Comparison of ENCODE assay signal across 8 mouse cellular contexts in the genomic region with DNA sequence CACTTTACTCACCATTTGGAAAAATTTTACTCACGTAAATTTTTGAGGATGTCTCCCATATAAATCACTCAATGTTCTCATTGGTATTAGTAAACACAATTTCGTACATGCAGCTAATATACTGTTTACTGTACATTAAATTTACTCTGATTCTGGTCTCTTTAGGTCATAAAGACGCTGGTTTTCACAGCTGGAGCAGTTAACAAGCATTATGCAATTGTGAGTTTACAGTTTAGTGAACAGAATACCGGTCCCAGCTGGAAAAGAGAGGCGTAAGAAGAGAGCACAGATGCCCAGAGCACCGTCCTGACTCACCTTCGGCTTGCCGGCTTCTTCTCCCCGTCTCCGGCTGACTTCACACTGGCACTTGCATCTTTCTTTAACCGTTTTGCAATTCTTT. TPM values are rescaled to one million over a fixed set of nuclear protein-coding genes. Genes with fewer than 3 reads are reported as not detected.
DNase-seq lines count a peak whose midpoint lies in the region; ATAC-seq and TF ChIP-seq lines count a peak whose summit lies in the region.

A gene (plus strand): TSS at position 301 of the 400 bp plus-strand sequence.

- TF ChIP-seq EP300 in heart, adult 2 months (IDR thresholded peaks at IDR 0.05; ENCODE audit: insufficient read depth, low read depth, low read length): no peak

- no peak for TF ChIP-seq CTCF in heart, adult 2 months (IDR thresholded peaks at IDR 0.05)

- no peak within 1 kb of the TSS for H3K4me3 ChIP-seq in heart, adult 2 months
- no peak within 1 kb of the TSS for H3K4me3 ChIP-seq in intestine, embryonic 16.5 days (ENCODE audit: low read length)
- no peak within 1 kb of the TSS for H3K4me3 ChIP-seq in midbrain, embryonic 16.5 days (ENCODE audit: low read depth, low read length)

- H3K27me3 ChIP-seq in heart, adult 2 months (ENCODE audit: control insufficient read depth, insufficient read depth, low read length): no peaks in the 10 kb centered on the region
- no peaks in the 10 kb centered on the region for H3K27me3 ChIP-seq in intestine, embryonic 16.5 days (replicated peaks; ENCODE audit: control insufficient read depth, insufficient read depth, low read length)
- no peaks in the 10 kb centered on the region for H3K27me3 ChIP-seq in midbrain, embryonic 16.5 days (ENCODE audit: control insufficient read depth, insufficient read depth, low read depth, low read length)

- DNase-seq in heart, adult 2 months: no peak
- DNase-seq in heart, adult 9 months (ENCODE audit: low spot score in 2 of 2): no peak
- DNase-seq in adrenal gland, postnatal 10 days: no peak
- DNase-seq in gastrocnemius, postnatal 25 days: no peak
- no peak for DNase-seq in spleen, postnatal 4 days (ENCODE audit: low spot score in 2 of 2)

- H3K4me1 ChIP-seq in heart, adult 2 months (ENCODE audit: control insufficient read depth, insufficient read depth, low read length): no peaks in the 10 kb centered on the region
- no peaks in the 10 kb centered on the region for H3K4me1 ChIP-seq in intestine, embryonic 16.5 days (ENCODE audit: control insufficient read depth, insufficient read depth, low read length)
- no peaks in the 10 kb centered on the region for H3K4me1 ChIP-seq in midbrain, embryonic 16.5 days (ENCODE audit: control insufficient read depth, insufficient read depth, low read length)

- H3K79me2 ChIP-seq in heart, adult 2 months (replicated peaks; ENCODE audit: control insufficient read depth, insufficient read depth, low read length): no peaks in the 10 kb centered on the region

- TF ChIP-seq POLR2A in heart, adult 2 months (IDR thresholded peaks at IDR 0.05; ENCODE audit: insufficient read depth, low read depth, low read length): no peak

- H3K9ac ChIP-seq in heart, adult 2 months (ENCODE audit: low read depth, low read length): no peak within 1 kb of the TSS
- H3K9ac ChIP-seq in intestine, embryonic 16.5 days (ENCODE audit: low read depth, low read length): no peak within 1 kb of the TSS
- H3K9ac ChIP-seq in midbrain, embryonic 16.5 days (ENCODE audit: low read depth, low read length): no peak within 1 kb of the TSS

- H3K4me2 ChIP-seq in intestine, embryonic 16.5 days (ENCODE audit: low read depth, low read length): no peak within 1 kb of the TSS
- no peak within 1 kb of the TSS for H3K4me2 ChIP-seq in midbrain, embryonic 16.5 days (ENCODE audit: low read length)

- no peak within 1 kb of the TSS for H3K27ac ChIP-seq in heart, adult 2 months
- no peak within 1 kb of the TSS for H3K27ac ChIP-seq in intestine, embryonic 16.5 days (ENCODE audit: low read length)
- no peak within 1 kb of the TSS for H3K27ac ChIP-seq in midbrain, embryonic 16.5 days (ENCODE audit: low read length)

- ATAC-seq in intestine, embryonic 16.5 days: no peak
- no peak for ATAC-seq in midbrain, embryonic 16.5 days
- no peak for ATAC-seq in cerebellum, adult (ENCODE audit: insufficient number of reproducible peaks, low FRiP score, low TSS enrichment)

- 89% methylated on average over 11 of the region's 11 CpGs for WGBS in heart, adult 2 months
- 88% methylated on average over 11 of the region's 11 CpGs for WGBS in intestine, embryonic 16.5 days
- 92% methylated on average over 11 of the region's 11 CpGs for WGBS in midbrain, embryonic 16.5 days

- H3K9me3 ChIP-seq in intestine, embryonic 16.5 days (ENCODE audit: control insufficient read depth, low read length): no peaks in the 10 kb centered on the region
- no peaks in the 10 kb centered on the region for H3K9me3 ChIP-seq in midbrain, embryonic 16.5 days (replicated peaks; ENCODE audit: control insufficient read depth, low read length, poor library complexity, severe bottlenecking)

- intact Hi-C loops in heart, adult 2 months (cut with DNase I): no loop called here

- no peaks in the 10 kb centered on the region for H3K36me3 ChIP-seq in heart, adult 2 months (ENCODE audit: control insufficient read depth, insufficient read depth, low read length)
- H3K36me3 ChIP-seq in intestine, embryonic 16.5 days (ENCODE audit: control insufficient read depth, insufficient read depth, low read length): no peaks in the 10 kb centered on the region
- no peaks in the 10 kb centered on the region for H3K36me3 ChIP-seq in midbrain, embryonic 16.5 days (ENCODE audit: control insufficient read depth, insufficient read depth, low read length)

RNA-seq across cellular contexts. Expression of the gene that starts here (rescaled TPM):
- 10 to 100 TPM; 21.0 to 22.3 TPM for total RNA-seq in heart, adult 2 months (2021)
- polyA plus RNA-seq in heart, adult 2 months (2012; rRNA removed): 11.3 and 19.5 TPM in 2 replicates
- total RNA-seq in adrenal gland, postnatal 10 days (2021): 10 to 100 TPM; 22.8 to 24.1 TPM
- 10 to 100 TPM; 11.0 to 11.8 TPM for total RNA-seq in gastrocnemius, postnatal 25 days (2021)
- polyA plus RNA-seq in intestine, embryonic 16.5 days (2015; fragmentation: Nextera tagmentation; extraction: Ambion mirVana): 20.6 and 21.1 TPM in 2 replicates
- 15.5 and 18.8 TPM in 2 replicates for polyA plus RNA-seq in midbrain, embryonic 16.5 days (2015; fragmentation: Nextera tagmentation; extraction: Ambion mirVana)
